Mouse (Mus musculus): Measurements from ENCODE around the gene Pkp1.

The Pkp1 gene

DNA sequence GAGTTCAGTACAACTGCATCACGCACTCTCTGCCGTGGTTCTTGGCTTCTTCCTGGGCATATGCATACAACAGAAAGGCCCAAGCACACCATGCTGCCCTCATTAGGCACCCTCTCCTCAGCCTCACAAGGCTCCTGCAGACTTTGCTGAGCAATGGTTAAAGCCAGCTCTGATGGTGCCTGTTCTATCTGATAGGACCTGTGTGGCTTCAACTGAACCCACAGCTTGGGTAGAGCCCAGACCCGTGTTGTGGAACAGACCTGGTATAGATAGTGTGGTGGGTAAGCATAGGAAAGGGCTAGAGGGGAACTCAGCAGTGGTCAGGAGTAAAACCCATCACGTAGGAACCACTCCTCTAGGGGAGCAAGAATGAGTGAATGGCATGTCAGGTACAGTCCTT, 5.3 kb downstream of the Pkp1 start:
- in situ Hi-C loops (cut with MboI; ENCODE audit: unreplicated experiment in 2 of 2) = no loop called here

- in situ Hi-C loops (cut with MboI; ENCODE audit: unreplicated experiment in 2 of 2) = no loop called here
Measured at GRCm38 (mm10) chr1:135909381-135909780, 9.6 kb downstream of the Pkp1 start.

DNA sequence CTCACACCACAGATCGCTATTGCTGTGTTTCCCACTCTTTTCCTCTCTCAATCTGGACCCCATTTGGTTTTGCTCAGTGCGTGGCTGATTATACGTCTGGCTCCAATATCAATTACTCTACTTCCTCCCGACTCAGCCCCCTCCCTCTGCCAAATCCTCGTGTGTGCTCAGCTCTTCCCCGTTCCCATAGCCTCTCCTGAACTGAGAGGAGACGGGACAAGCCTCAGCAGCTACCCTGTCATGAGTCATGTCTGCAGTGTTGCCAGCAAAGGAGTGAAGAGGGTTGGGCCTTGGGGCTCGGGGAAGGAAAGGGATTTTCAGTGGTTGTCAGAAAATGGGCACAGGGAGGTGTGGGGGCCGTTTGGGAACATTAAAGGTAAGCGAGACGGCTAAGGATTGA, 12.3 kb downstream of the Pkp1 start:
- in situ Hi-C loops (cut with MboI; ENCODE audit: unreplicated experiment in 2 of 2) = no loop called here

- in situ Hi-C loops (cut with MboI; ENCODE audit: unreplicated experiment in 2 of 2) = no loop called here
Measured at GRCm38 (mm10) chr1:135899991-135900515, 19.0 kb downstream of the Pkp1 start.

DNA sequence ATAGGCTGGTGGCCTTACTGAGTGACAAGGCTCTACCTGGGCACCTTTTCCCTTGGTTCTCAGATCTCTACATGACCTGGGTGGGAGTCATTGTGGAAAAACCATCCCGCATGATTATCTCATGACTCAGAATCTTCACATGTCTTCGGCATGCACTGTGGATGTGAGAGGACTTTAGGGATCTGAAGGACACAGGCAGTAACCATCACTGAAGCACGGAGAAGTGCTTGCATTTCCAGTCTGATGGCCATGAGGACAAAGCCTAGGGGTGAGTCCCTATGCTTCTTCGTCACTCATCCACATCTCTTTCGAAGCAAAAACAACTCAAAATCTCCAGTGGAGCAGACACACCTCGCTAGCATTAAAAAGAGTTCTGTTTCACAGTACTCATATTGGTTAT, 19.7 kb downstream of the Pkp1 start:
- in situ Hi-C loops (cut with MboI; ENCODE audit: unreplicated experiment in 2 of 2) = no loop called here

DNA sequence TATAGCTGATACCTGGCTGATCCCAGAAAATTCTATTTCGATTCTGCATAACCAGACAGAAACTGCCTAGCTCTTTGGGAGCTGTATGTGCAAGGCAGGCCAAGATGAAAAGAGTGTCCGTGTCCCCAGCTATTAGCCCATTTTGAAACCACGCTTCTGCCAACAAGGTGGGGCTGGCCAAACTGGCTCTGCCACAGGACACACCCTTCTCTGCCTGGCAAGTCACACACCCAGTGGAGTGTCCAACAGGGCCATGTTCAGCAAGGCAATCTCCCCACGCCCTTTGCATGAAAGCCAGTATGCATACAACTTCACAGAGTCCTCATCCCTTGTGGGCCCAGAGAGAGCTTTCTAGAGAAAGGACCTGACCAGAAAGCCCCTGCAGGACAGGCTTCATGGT, 23.6 kb downstream of the Pkp1 start:
- in situ Hi-C loops (cut with MboI; ENCODE audit: unreplicated experiment in 2 of 2) = no loop called here

GRCm38 (mm10) chr1:135893377-135893776, 25.6 kb downstream of the Pkp1 start:
- in situ Hi-C loops (cut with MboI; ENCODE audit: unreplicated experiment in 2 of 2) = no loop called here

DNA sequence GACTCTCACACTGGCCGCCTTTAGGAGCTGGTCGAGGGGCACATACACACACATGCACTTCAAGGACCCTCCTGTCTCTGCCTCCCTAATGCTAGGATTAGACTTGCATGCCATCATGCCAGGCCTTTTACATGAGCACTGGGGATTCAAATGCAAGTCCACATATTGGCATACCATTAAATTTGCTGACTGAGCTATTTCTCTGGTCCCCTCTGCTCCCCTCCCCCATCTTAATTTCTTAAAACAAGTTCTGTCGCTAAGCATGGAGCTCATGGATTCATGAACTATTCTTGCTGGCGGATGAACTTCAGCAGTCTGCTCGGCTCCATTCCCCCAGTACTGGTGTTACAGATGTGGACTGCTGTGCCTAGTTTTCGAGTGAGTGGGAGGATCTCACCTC, 26.2 kb downstream of the Pkp1 start:
- in situ Hi-C loops (cut with MboI; ENCODE audit: unreplicated experiment in 2 of 2) = no loop called here

GRCm38 (mm10) chr1:135892233-135892632, 26.8 kb downstream of the Pkp1 start:
- in situ Hi-C loops (cut with MboI; ENCODE audit: unreplicated experiment in 2 of 2) = no loop called here

DNA sequence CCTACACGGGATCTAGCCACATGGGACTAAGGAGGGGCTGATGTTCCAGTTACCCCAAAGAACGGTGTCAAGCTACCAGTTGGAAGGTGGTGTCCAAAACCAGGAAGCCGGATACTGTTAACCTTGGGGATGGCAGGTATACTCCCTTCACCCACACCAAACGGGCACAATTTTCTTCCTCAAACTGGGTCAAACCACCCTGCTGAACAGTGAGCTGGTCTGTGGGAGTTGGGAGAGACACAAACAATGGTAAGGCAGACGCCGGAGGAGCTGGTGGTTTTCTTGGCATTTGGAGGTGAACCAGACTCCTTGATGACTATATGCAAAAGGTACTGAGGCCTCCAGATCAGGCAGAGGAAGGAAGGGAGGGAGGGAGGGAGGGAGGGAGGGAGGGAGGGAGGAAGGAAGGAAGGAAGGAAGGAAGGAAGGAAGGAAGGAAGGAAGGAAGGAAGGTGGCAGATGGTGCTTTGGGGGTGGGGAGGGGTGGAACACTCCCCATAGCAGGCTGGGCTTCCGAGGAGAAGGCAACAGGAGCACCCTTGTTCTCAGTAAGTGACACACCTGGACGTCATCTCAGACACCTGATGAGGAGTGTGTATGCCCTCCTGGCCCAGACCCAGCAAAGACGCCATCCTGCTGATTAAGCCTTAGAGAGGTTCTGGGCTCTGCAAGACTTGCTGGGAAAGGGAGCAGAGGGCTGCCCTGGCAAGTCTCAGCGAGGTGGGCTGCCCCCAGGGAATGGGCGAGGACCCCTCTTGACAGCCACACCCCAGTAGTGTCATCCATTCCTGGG, 27.4 kb downstream of the Pkp1 start:
- in situ Hi-C loops (cut with MboI; ENCODE audit: unreplicated experiment in 2 of 2) = no loop called here

DNA sequence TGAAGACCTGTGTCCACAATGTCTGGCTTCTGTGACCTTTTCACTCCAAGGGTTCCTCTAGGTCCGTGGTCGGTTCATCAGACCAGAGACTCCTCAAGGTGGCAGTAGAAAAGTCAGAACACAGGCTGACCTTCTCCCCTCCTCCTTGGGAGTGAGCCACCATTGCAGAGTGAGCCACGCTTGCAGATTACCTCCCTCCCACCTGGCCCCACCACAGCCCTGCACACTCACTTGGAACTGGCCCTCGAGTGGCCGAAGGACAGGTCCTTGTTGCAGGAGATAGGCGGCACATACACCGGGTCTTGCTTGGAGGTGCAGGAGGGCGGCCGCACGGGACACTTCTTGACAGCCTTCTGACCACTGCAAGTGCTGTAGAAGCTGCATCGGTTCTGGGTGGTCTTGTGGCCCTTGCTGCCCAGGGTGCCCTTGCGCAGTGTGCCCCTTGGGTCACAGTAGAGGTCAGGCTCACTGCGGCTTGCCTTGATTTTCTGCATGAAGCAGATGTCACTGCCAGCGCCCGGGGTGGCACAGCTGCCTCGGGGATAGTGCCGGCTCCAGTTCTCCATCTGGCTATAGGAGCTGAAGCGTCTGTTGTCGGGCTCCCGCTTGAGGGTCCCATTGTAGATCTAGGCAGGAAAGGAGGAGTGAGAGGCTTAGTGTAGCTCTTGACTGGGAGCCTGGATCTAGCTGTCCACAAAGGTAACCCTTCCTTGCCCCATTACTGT, 29.4 kb downstream of the Pkp1 start:
- in situ Hi-C loops (cut with MboI; ENCODE audit: unreplicated experiment in 2 of 2) = no loop called here

GRCm38 (mm10) chr1:135882385-135883109, 36.5 kb downstream of the Pkp1 start:
- in situ Hi-C loops (cut with MboI; ENCODE audit: unreplicated experiment in 2 of 2) = no loop called here

GRCm38 (mm10) chr1:135877248-135877647, 41.8 kb downstream of the Pkp1 start:
- in situ Hi-C loops (cut with MboI; ENCODE audit: unreplicated experiment in 2 of 2) = no loop called here

GRCm38 (mm10) chr1:135872991-135873390, 46.0 kb downstream of the Pkp1 start:
- in situ Hi-C loops (cut with MboI; ENCODE audit: unreplicated experiment in 2 of 2) = no loop called here

DNA sequence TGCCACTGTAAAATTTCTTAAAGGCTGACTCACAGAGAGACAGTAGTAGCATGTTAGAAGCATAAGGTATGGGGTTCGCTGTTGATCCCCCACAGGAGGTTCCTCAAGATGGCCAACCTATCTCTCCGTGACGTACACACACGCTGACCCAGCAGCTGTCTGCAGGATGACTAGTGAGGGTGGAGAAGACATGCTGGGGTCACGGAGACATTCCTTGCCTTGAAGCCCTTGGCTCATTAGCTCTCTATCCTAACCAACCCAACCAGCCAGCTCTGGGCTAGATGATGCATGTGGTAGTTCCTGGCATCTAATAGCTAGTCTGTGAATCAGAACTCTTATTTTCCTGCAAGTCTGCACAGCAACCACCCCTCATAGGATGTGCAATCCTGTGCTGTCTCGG, 50.4 kb downstream of the Pkp1 start:
- in situ Hi-C loops (cut with MboI; ENCODE audit: unreplicated experiment in 2 of 2) = loop anchor here (5.0 kb wide), 1 partner anchor 74 kb away; no protein-coding TSS in a partner anchor

DNA sequence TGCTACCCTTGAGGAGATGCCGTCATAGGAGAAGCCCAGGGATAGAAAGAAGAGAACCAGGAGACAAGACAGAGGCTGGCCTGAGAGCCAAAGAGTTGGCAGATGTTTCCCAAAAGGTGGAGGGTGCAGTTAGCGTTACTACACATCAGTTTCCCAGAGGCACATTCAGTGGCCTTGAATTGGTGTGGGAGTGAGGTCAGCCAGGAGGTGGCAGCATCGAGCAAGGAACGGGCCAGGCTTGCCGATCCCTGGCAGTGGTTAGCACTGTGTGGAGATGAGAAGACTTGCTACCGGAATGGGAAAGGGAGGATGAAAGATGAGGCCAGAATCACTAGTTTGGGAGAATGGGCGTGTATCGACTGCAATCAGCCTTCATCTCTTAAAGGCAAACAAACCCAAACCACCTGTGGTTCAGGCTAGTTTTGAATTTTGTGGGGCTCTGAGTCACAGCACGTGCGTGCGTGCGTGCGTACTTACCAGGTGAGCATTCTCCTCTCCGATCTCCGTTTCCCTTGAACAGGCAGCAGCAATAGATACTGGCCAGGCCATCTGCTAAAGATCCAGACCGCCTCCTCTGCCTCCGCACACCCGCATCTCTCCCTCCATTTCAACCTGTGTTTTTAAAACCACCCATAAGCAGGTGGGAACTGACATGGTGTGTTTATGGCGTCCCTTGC, 53.4 kb downstream of the Pkp1 start:
- in situ Hi-C loops (cut with MboI; ENCODE audit: unreplicated experiment in 2 of 2) = loop anchor here (5.0 kb wide), 1 partner anchor 77 kb away; no protein-coding TSS in a partner anchor

DNA sequence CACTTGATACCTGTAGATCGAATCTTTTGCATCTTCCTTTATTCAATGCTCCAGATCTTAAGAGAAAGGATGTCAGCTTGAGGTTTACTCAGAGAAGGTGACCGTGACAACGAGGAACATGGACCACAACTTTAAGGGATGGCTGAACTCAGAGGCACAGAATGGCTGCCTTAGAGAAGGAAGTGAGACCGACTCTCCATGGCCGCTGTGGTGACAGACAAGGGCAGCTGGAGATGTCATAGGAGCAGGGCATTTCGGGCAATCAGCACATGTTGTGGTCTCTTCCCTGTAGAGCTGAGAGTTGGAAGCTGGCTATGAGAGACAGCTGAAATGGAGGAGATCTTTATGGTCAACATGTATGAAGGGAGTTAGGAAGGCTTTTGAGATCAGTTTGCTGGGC, 54.2 kb downstream of the Pkp1 start:
- in situ Hi-C loops (cut with MboI; ENCODE audit: unreplicated experiment in 2 of 2) = loop anchor here (5.0 kb wide), 1 partner anchor 77 kb away; no protein-coding TSS in a partner anchor

DNA sequence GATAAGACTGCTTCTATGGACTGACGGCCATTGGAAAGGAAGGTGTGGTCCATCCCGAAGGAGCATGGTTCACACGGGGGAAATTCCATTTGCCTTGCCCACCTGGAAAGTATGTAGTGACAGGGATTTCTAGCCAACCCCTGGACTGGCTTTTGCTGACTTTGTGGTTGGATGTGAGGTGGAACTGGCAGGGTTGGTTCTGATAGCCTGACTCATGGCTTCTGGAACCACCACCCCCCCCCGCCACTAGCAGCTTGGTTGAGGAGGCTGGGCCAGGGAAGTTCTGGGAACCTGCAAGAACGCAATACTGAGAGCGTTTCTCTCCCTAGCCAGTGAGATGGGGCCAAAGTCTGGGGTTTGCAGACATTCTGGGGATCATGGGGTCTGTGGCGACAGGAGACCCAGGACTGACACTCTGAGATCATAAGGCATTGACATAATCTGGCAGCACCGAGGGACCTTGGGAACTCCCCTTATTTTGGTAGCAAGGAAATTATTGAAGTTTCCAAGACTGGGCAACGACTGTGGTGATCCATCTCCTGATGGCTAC, 55.1 kb downstream of the Pkp1 start:
- in situ Hi-C loops (cut with MboI; ENCODE audit: unreplicated experiment in 2 of 2) = no loop called here

GRCm38 (mm10) chr1:135862561-135862960, 56.4 kb downstream of the Pkp1 start:
- in situ Hi-C loops (cut with MboI; ENCODE audit: unreplicated experiment in 2 of 2) = no loop called here

GRCm38 (mm10) chr1:135861980-135862552, 56.9 kb downstream of the Pkp1 start:
- in situ Hi-C loops (cut with MboI; ENCODE audit: unreplicated experiment in 2 of 2) = no loop called here
